In the genomic region with DNA sequence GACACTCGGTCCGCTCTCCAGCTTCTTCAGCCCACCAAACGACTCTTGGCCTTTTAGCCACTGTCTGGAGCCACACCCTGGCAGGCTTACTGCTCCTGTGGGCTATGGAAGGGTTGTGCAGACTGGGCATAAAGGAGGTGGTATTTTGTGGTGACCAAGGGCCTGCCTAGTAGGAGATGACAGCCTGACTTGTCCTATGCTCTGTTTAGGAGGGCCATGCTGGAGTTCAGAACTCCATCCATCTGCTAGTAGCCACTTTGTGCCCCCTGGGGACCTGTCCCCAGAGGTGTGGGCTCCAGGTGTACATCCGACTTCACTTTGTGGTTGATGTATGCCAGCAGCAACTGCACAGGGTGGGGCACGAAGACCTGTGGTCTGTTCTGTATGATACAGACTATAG, we compare ENCODE assay signal across 8 mouse cellular contexts. TPM values are rescaled to one million over a fixed set of nuclear protein-coding genes. Genes with fewer than 3 reads are reported as not detected.
DNase-seq lines count a peak whose midpoint lies in the region; ATAC-seq lines count a peak whose summit lies in the region.

No protein-coding gene starts in this region.

- peaks cover 69% of the 10 kb centered on the region for H3K4me1 ChIP-seq in liver, embryonic 12.5 days

- no peak overlapping the region for H3K27ac ChIP-seq in liver, embryonic 12.5 days

- no peaks in the 10 kb centered on the region for H3K9me3 ChIP-seq in liver, embryonic 12.5 days (replicated peaks)

- H3K4me3 ChIP-seq in liver, embryonic 12.5 days, result peak overlapping the region; percentile 67

- peak overlapping the region; percentile 100 for H3K4me2 ChIP-seq in liver, embryonic 12.5 days

- H3K27me3 ChIP-seq in liver, embryonic 12.5 days (replicated peaks), result no peaks in the 10 kb centered on the region

- peak; percentile 23 for DNase-seq in cerebellum, adult 8-10 months
- peak; percentile 39 for DNase-seq in testis, postnatal 10 days (ENCODE audit: low spot score)
- DNase-seq in testis, postnatal 14 days (ENCODE audit: low spot score), result no peak
- no peak for DNase-seq in adrenal gland, postnatal 36 days
- no peak for DNase-seq in left cerebral cortex, adult 9 months (ENCODE audit: low spot score in 2 of 2)
- no peak for DNase-seq in gastrocnemius, adult 8-10 months (ENCODE audit: low spot score in 2 of 2)

- 47% methylated on average over 5 of the region's 5 CpGs for WGBS in liver, embryonic 12.5 days (ENCODE audit: insufficient replicate concordance)

- peak overlapping the region; percentile 78 for H3K9ac ChIP-seq in liver, embryonic 12.5 days

- ATAC-seq in cerebellum, adult (ENCODE audit: insufficient number of reproducible peaks, low FRiP score, low TSS enrichment), result no peak
- ATAC-seq in liver, embryonic 12.5 days, result no peak

- H3K36me3 ChIP-seq in liver, embryonic 12.5 days, result peaks cover 19% of the 10 kb centered on the region

RNA-seq across cellular contexts. Expression of a gene that starts 32.6 kb away (rescaled TPM):
- polyA plus RNA-seq in liver, embryonic 12.5 days (2016; fragmentation: Nextera tagmentation; extraction: Ambion mirVana), result 106 and 107 TPM in 2 replicates
- total RNA-seq in adrenal gland, postnatal 36 days (2021), result 10 to 100 TPM; 73.3 to 97.3 TPM
- 10 to 100 TPM; 17.2 to 23.5 (median 21.3) TPM for total RNA-seq in gastrocnemius, adult 8-10 months (2022)

RNA-seq across cellular contexts. Expression of a gene that starts 33.1 kb away (rescaled TPM):
- 113 and 120 TPM in 2 replicates for polyA plus RNA-seq in liver, embryonic 12.5 days (2016; fragmentation: Nextera tagmentation; extraction: Ambion mirVana)
- 100 to 1,000 TPM; 193 to 249 TPM for total RNA-seq in adrenal gland, postnatal 36 days (2021)
- 10 to 100 TPM; 36.7 to 39.9 (median 38.5) TPM for total RNA-seq in gastrocnemius, adult 8-10 months (2022)

RNA-seq across cellular contexts. Expression of a gene that starts 45.6 kb away (rescaled TPM):
- polyA plus RNA-seq in liver, embryonic 12.5 days (2016; fragmentation: Nextera tagmentation; extraction: Ambion mirVana), result 12.6 and 12.9 TPM in 2 replicates
- 10 to 100 TPM; 36.4 to 41.2 TPM for total RNA-seq in adrenal gland, postnatal 36 days (2021)
- total RNA-seq in gastrocnemius, adult 8-10 months (2022), result 10 to 100 TPM in 2 of 4 experiments, 1 to 10 TPM in 2; 7.8 to 12.7 (median 9.9) TPM

RNA-seq across cellular contexts. Expression of a gene that starts 45.7 kb away (rescaled TPM):
- 76.3 and 79.3 TPM in 2 replicates for polyA plus RNA-seq in liver, embryonic 12.5 days (2016; fragmentation: Nextera tagmentation; extraction: Ambion mirVana)
- 10 to 100 TPM; 31.9 to 43.7 TPM for total RNA-seq in adrenal gland, postnatal 36 days (2021)
- total RNA-seq in gastrocnemius, adult 8-10 months (2022), result 10 to 100 TPM; 29.9 to 53.4 (median 43.1) TPM

Comparison
In these comparisons a context has a peak if more than half of its experiments do, and no peak if none do; other contexts are left out.
1. DNase-seq: peak in cerebellum, adult 8-10 months (single experiment) and testis, postnatal 10 days (single experiment); none in testis, postnatal 14 days (single experiment), adrenal gland, postnatal 36 days (0 of 2), left cerebral cortex, adult 9 months (0 of 2) and gastrocnemius, adult 8-10 months (0 of 2).
2. RNA of a gene that starts 33.1 kb away (total RNA-seq): 193 to 249 TPM in adrenal gland, postnatal 36 days; 36.7 to 39.9 TPM in gastrocnemius, adult 8-10 months; every median in the first group is over 4 times any median in the second.